Comparison of ENCODE assay signal across 10 mouse cellular contexts in genomic region chr5:139379771-139380384, GRCm38 (mm10). TPM values are rescaled to one million over a fixed set of nuclear protein-coding genes. Genes with fewer than 3 reads are reported as not detected.
DNase-seq lines count a peak whose midpoint lies in the region; ATAC-seq and TF ChIP-seq lines count a peak whose summit lies in the region.
"Had no signal": no experiment of that assay in that cellular context is flagged by ENCODE, and none has a peak within 500 bp of the region (broad histone marks: within the 10 kb centered on the region; RNA-seq: fewer than 3 reads in every experiment).

No protein-coding gene starts in this region.

- H3K27ac ChIP-seq in ES-Bruce4 (ENCODE audit: insufficient read depth, low read length), result no peak overlapping the region
- peak overlapping the region; percentile 98 for H3K27ac ChIP-seq in heart, embryonic 15.5 days
- peak overlapping the region; percentile 99 for H3K27ac ChIP-seq in liver, postnatal 0 days (ENCODE audit: low read depth)

- TF ChIP-seq EP300 in ES-Bruce4 (IDR thresholded peaks at IDR 0.05; ENCODE audit: insufficient read depth, low read depth, low read length), result no peak
- no peak; the same call in 1 of the 2 replicates for TF ChIP-seq EP300 in liver, postnatal 0 days (IDR thresholded peaks at IDR 0.05; ENCODE audit: low read depth)

- H3K4me3 ChIP-seq in ES-Bruce4 (ENCODE audit: low read depth, low read length), result peak overlapping the region; percentile 10; the same call in 1 of the 2 replicates
- peak overlapping the region; percentile 81 for H3K4me3 ChIP-seq in heart, embryonic 15.5 days
- H3K4me3 ChIP-seq in liver, postnatal 0 days (ENCODE audit: low read depth, low read length), result peak overlapping the region; percentile 82

- DNase-seq in heart, adult 11 months, result peak; percentile 94
- no peak for DNase-seq in heart, adult 8-10 months (ENCODE audit: low spot score)
- DNase-seq in liver, postnatal 0 days, result no peak
- no peak for DNase-seq in adrenal gland, postnatal 14 days
- DNase-seq in cerebellum, postnatal 10 days, result no peak
- no peak for DNase-seq in right cerebral cortex, postnatal 36 days (ENCODE audit: low spot score in 2 of 2)

- no peaks in the 10 kb centered on the region for H3K27me3 ChIP-seq in ES-Bruce4 (ENCODE audit: control insufficient read depth, insufficient read depth, low read length, poor library complexity, severe bottlenecking)
- no peaks in the 10 kb centered on the region for H3K27me3 ChIP-seq in heart, embryonic 15.5 days
- H3K27me3 ChIP-seq in liver, postnatal 0 days (ENCODE audit: insufficient read depth, low read length), result no peaks in the 10 kb centered on the region

- ATAC-seq in heart, embryonic 15.5 days (replicated peaks; ENCODE audit: insufficient number of reproducible peaks, insufficient read depth, low FRiP score, low read depth), result no peak
- no peak; the same call in 1 of the 2 replicates for ATAC-seq in liver, postnatal 0 days

- no peak overlapping the region for H3K9ac ChIP-seq in ES-Bruce4 (ENCODE audit: low read depth, poor library complexity, severe bottlenecking)
- H3K9ac ChIP-seq in heart, embryonic 15.5 days, result peak overlapping the region; percentile 78
- peak overlapping the region; percentile 83 for H3K9ac ChIP-seq in liver, postnatal 0 days (replicated peaks)

- peak overlapping the region; percentile 81 for H3K4me2 ChIP-seq in heart, embryonic 15.5 days
- peak overlapping the region; percentile 82 for H3K4me2 ChIP-seq in liver, postnatal 0 days (ENCODE audit: low read depth, low read length)

- no peak for TF ChIP-seq CTCF in ES-Bruce4 (IDR thresholded peaks at IDR 0.05; ENCODE audit: low read depth, low read length)
- TF ChIP-seq CTCF in liver, postnatal 0 days (IDR thresholded peaks at IDR 0.05; ENCODE audit: low read depth), result no peak

- H3K4me1 ChIP-seq in ES-Bruce4 (ENCODE audit: control insufficient read depth, insufficient read depth, low read length), result peaks cover 3% of the 10 kb centered on the region
- H3K4me1 ChIP-seq in heart, embryonic 15.5 days (replicated peaks), result peaks cover 84% of the 10 kb centered on the region
- peaks cover 76% of the 10 kb centered on the region for H3K4me1 ChIP-seq in liver, postnatal 0 days (ENCODE audit: insufficient read depth)

- 14% methylated on average over 8 of the region's 8 CpGs for WGBS in heart, embryonic 15.5 days
- 10% methylated on average over 8 of the region's 8 CpGs for WGBS in liver, postnatal 0 days (ENCODE audit: insufficient replicate concordance)

- H3K36me3 ChIP-seq in ES-Bruce4 (ENCODE audit: control insufficient read depth, insufficient read depth, low read length, poor library complexity, severe bottlenecking), result no peaks in the 10 kb centered on the region
- no peaks in the 10 kb centered on the region for H3K36me3 ChIP-seq in heart, embryonic 15.5 days
- H3K36me3 ChIP-seq in liver, postnatal 0 days (replicated peaks; ENCODE audit: insufficient read depth, low read length), result peaks cover 4% of the 10 kb centered on the region

- no peak for TF ChIP-seq POLR2A in ES-Bruce4 (IDR thresholded peaks at IDR 0.05; ENCODE audit: insufficient read depth, low read length)

- no peaks in the 10 kb centered on the region for H3K9me3 ChIP-seq in ES-Bruce4 (replicated peaks; ENCODE audit: control insufficient read depth, insufficient read depth, low read length, poor library complexity, severe bottlenecking)
- no peaks in the 10 kb centered on the region for H3K9me3 ChIP-seq in heart, embryonic 15.5 days (replicated peaks)
- H3K9me3 ChIP-seq in liver, postnatal 0 days (ENCODE audit: low read length), result no peaks in the 10 kb centered on the region

RNA-seq across cellular contexts. Expression of gene Gpr146, which starts 2.4 kb away (rescaled TPM):
- 10 to 100 TPM; 43.1 to 55.6 (median 47.0) TPM for total RNA-seq in heart, adult 8-10 months (2022)
- 0.82 and 0.91 TPM in 2 replicates for polyA plus RNA-seq in ES-Bruce4 (2011; ENCODE audit: insufficient read depth, insufficient read length, low read depth, missing spikeins)
- polyA plus RNA-seq in heart, embryonic 15.5 days (2015; fragmentation: Nextera tagmentation; extraction: Ambion mirVana), result 14.0 and 14.7 TPM in 2 replicates
- 14.5 and 14.7 TPM in 2 replicates for polyA plus RNA-seq in liver, postnatal 0 days (2015; fragmentation: Nextera tagmentation; extraction: Ambion mirVana)
- total RNA-seq in adrenal gland, postnatal 14 days (2021), result 12.1 and 14.8 TPM in 2 replicates

RNA-seq across cellular contexts. Expression of gene C130050O18Rik, which starts 25.2 kb away (rescaled TPM):
- 1 to 10 TPM in 1 of 4 experiments, under 1 TPM in 3; 0.49 to 1.2 (median 0.72) TPM for total RNA-seq in heart, adult 8-10 months (2022)
- polyA plus RNA-seq in ES-Bruce4 (2011; ENCODE audit: insufficient read depth, insufficient read length, low read depth, missing spikeins), result not detected in 2 replicates
- polyA plus RNA-seq in heart, embryonic 15.5 days (2015; fragmentation: Nextera tagmentation; extraction: Ambion mirVana), result 0.63 and 0.76 TPM in 2 replicates
- polyA plus RNA-seq in liver, postnatal 0 days (2015; fragmentation: Nextera tagmentation; extraction: Ambion mirVana), result 1.9 and 2.0 TPM in 2 replicates
- 0.30 TPM in 2 replicates for total RNA-seq in adrenal gland, postnatal 14 days (2021)

RNA-seq across cellular contexts. Expression of gene Cyp2w1, which starts 27.5 kb away (rescaled TPM):
- total RNA-seq in heart, adult 8-10 months (2022), result not detected
- not detected in 2 replicates for polyA plus RNA-seq in ES-Bruce4 (2011; ENCODE audit: insufficient read depth, insufficient read length, low read depth, missing spikeins)
- polyA plus RNA-seq in heart, embryonic 15.5 days (2015; fragmentation: Nextera tagmentation; extraction: Ambion mirVana), result 0.47 TPM in 1 of 2 replicates, not detected in the other
- polyA plus RNA-seq in liver, postnatal 0 days (2015; fragmentation: Nextera tagmentation; extraction: Ambion mirVana), result not detected in 2 replicates
- not detected in 2 replicates for total RNA-seq in adrenal gland, postnatal 14 days (2021)
- total RNA-seq: gastrocnemius, postnatal 25 days had no signal
- polyA plus RNA-seq: C2C12 had no signal

RNA-seq across cellular contexts. Expression of gene Cox19, which starts 28.7 kb away (rescaled TPM):
- total RNA-seq in heart, adult 8-10 months (2022), result 100 to 1,000 TPM in 3 of 4 experiments, 10 to 100 TPM in 1; 96.9 to 114 (median 106) TPM
- 19.9 and 26.1 TPM in 2 replicates for polyA plus RNA-seq in ES-Bruce4 (2011; ENCODE audit: insufficient read depth, insufficient read length, low read depth, missing spikeins)
- 69.7 and 77.3 TPM in 2 replicates for polyA plus RNA-seq in heart, embryonic 15.5 days (2015; fragmentation: Nextera tagmentation; extraction: Ambion mirVana)
- polyA plus RNA-seq in liver, postnatal 0 days (2015; fragmentation: Nextera tagmentation; extraction: Ambion mirVana), result 34.4 and 37.1 TPM in 2 replicates
- 68.3 and 74.0 TPM in 2 replicates for total RNA-seq in adrenal gland, postnatal 14 days (2021)

RNA-seq across cellular contexts. Expression of gene Gper1, which starts 43.1 kb away (rescaled TPM):
- total RNA-seq in heart, adult 8-10 months (2022), result 1 to 10 TPM; 1.1 to 1.6 (median 1.3) TPM
- not detected in 2 replicates for polyA plus RNA-seq in ES-Bruce4 (2011; ENCODE audit: insufficient read depth, insufficient read length, low read depth, missing spikeins)
- 1.5 and 5.4 TPM in 2 replicates for polyA plus RNA-seq in heart, embryonic 15.5 days (2015; fragmentation: Nextera tagmentation; extraction: Ambion mirVana)
- polyA plus RNA-seq in liver, postnatal 0 days (2015; fragmentation: Nextera tagmentation; extraction: Ambion mirVana), result 0.09 and 0.11 TPM in 2 replicates
- 4.6 and 6.3 TPM in 2 replicates for total RNA-seq in adrenal gland, postnatal 14 days (2021)

Comparison
In these comparisons a context has a peak if more than half of its experiments do, and no peak if none do; other contexts are left out.
1. H3K4me3 ChIP-seq: peak in every context shown above with its lines; median percentile 82 in liver, postnatal 0 days; 81 in heart, embryonic 15.5 days; 10 in ES-Bruce4.